In the genomic region with DNA sequence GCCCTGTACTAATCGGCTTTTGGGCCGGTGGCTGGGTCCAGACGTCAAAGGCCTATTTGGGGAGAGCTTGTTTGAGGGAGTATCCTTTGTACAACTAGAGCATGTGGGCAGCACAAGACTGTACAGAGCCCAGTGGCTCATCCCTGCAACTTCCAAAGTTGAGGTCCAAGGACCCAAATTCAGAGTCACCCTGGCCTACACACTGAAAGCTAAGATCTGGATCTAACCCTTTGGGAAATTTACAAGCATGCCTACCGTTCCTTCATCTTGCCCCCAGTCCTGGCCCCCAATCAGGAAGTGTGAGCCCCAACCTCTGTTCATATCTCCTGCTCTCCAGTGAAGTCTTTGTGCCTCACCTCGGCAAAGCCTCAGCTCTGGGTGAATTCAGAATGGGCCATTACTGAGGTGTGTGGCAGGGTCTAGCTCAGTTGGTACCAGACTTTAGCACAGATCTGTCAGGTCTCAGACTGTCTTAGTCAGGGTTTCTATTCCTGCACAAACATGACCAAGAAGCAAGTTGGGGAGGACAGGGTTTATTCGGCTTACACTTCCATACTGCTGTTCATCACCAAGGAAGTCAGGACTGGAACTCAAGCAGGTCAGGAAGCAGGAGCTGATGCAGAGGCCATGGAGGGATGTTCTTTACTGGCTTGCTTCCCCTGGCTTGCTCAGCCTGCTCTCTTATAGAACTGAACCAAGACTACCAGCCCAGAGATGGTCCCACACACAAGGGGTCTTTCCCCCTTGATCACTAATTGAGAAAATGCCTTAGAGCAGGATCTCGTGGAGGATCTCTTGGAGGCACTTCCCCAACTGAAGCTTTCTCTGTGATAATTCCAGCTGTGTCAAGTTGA, we compare ENCODE assay signal across 8 mouse cellular contexts. TPM values are rescaled to one million over a fixed set of nuclear protein-coding genes. Genes with fewer than 3 reads are reported as not detected.
DNase-seq lines count a peak whose midpoint lies in the region; ATAC-seq and TF ChIP-seq lines count a peak whose summit lies in the region.
"Not testable (repeated sequence)": the region's sequence is repeated elsewhere in the genome, so short reads cannot be mapped to it uniquely, and the experiment has no call there.

No protein-coding gene starts in this region.

- H3K27me3 ChIP-seq in MEL (ENCODE audit: control insufficient read depth in 1 of 2, insufficient read depth in 2 of 2, low read length in 2 of 2); forebrain, embryonic 16.5 days (replicated peaks; ENCODE audit: control insufficient read depth, insufficient read depth, low read length); hindbrain, embryonic 11.5 days (ENCODE audit: control insufficient read depth, insufficient read depth, low read length); kidney, postnatal 0 days (ENCODE audit: insufficient read depth, low read length); liver, embryonic 14.5 days (ENCODE audit: control insufficient read depth, insufficient read depth, low read length); midbrain, postnatal 0 days (ENCODE audit: insufficient read depth, low read length); stomach, postnatal 0 days (ENCODE audit: control insufficient read depth, insufficient read depth, low read length): not testable (repeated sequence)

- peaks cover 15 to 33% of the 10 kb centered on the region in 2 experiments for H3K36me3 ChIP-seq in MEL (ENCODE audit: control insufficient read depth in 1 of 2, insufficient read depth in 2 of 2, low read length in 2 of 2)
- H3K36me3 ChIP-seq in forebrain, embryonic 16.5 days (ENCODE audit: control insufficient read depth, insufficient read depth): peaks cover 15% of the 10 kb centered on the region
- peaks cover 15% of the 10 kb centered on the region for H3K36me3 ChIP-seq in hindbrain, embryonic 11.5 days (ENCODE audit: control insufficient read depth, insufficient read depth, low read length)
- peaks cover 34% of the 10 kb centered on the region for H3K36me3 ChIP-seq in kidney, postnatal 0 days (ENCODE audit: insufficient read depth, low read length)
- peaks cover 44% of the 10 kb centered on the region for H3K36me3 ChIP-seq in liver, embryonic 14.5 days (replicated peaks; ENCODE audit: control insufficient read depth, insufficient read depth, low read depth)
- H3K36me3 ChIP-seq in midbrain, postnatal 0 days (ENCODE audit: insufficient read depth, low read length): peaks cover 29% of the 10 kb centered on the region
- peaks cover 11% of the 10 kb centered on the region; the same call in 1 of the 2 replicates for H3K36me3 ChIP-seq in stomach, postnatal 0 days (ENCODE audit: control insufficient read depth, insufficient read depth, low read length)

- peak; percentile 69 for DNase-seq in MEL (ENCODE audit: low read depth, low spot score)
- DNase-seq in embryo, embryonic 10 days (ENCODE audit: low spot score): peak; percentile 28
- DNase-seq in hindbrain, embryonic 11.5 days (ENCODE audit: low spot score); kidney, postnatal 0 days (ENCODE audit: low spot score); liver, embryonic 14.5 days (ENCODE audit: low read depth in 3 of 3, low spot score in 3 of 3); midbrain, postnatal 0 days (ENCODE audit: low spot score): not testable (repeated sequence)
- peak; percentile 25 for DNase-seq in stomach, postnatal 0 days (ENCODE audit: low spot score)

- WGBS in forebrain, embryonic 16.5 days: 28% methylated on average over 7 of the region's 7 CpGs
- WGBS in hindbrain, embryonic 11.5 days: 42% methylated on average over 7 of the region's 7 CpGs
- 14% methylated on average over 7 of the region's 7 CpGs for WGBS in kidney, postnatal 0 days
- WGBS in liver, embryonic 14.5 days (ENCODE audit: insufficient replicate concordance): 23% methylated on average over 7 of the region's 7 CpGs
- WGBS in midbrain, postnatal 0 days: 27% methylated on average over 7 of the region's 7 CpGs
- WGBS in stomach, postnatal 0 days: 10% methylated on average over 7 of the region's 7 CpGs

- TF ChIP-seq CTCF in MEL (IDR thresholded peaks at IDR 0.05 in 2 of 3, conservative IDR thresholded peaks at IDR 0.05 in 1 of 3; ENCODE audit: control insufficient read depth in 1 of 3, insufficient read depth in 1 of 3, low read depth in 2 of 3, low read length in 3 of 3, poor library complexity in 1 of 3, severe bottlenecking in 1 of 3); liver, embryonic 14.5 days (IDR thresholded peaks at IDR 0.05; ENCODE audit: low read depth); midbrain, postnatal 0 days (IDR thresholded peaks at IDR 0.05); stomach, postnatal 0 days (IDR thresholded peaks at IDR 0.05; ENCODE audit: low read depth): not testable (repeated sequence)
- TF ChIP-seq CTCF in kidney, postnatal 0 days (IDR thresholded peaks at IDR 0.05; ENCODE audit: low read depth): 0 out of 2 replicates have a peak, but pooled peaks have one; percentile 1

- not testable (repeated sequence) for TF ChIP-seq POLR2A in MEL (IDR thresholded peaks at IDR 0.05; ENCODE audit: control insufficient read depth in 1 of 2, insufficient read depth in 1 of 2, low read depth in 1 of 2, low read length in 2 of 2, poor library complexity in 1 of 2)

- peak overlapping the region; percentile 4 for H3K27ac ChIP-seq in MEL (ENCODE audit: control insufficient read depth, low read depth, low read length)
- peak overlapping the region; percentile 25; the same call in 1 of the 2 replicates for H3K27ac ChIP-seq in forebrain, embryonic 16.5 days (ENCODE audit: low read length)
- peak overlapping the region; percentile 36; the same call in 1 of the 2 replicates for H3K27ac ChIP-seq in hindbrain, embryonic 11.5 days (ENCODE audit: low read depth, low read length)
- H3K27ac ChIP-seq in kidney, postnatal 0 days: peak overlapping the region; percentile 78
- peak overlapping the region; percentile 74 for H3K27ac ChIP-seq in liver, embryonic 14.5 days
- H3K27ac ChIP-seq in midbrain, postnatal 0 days (ENCODE audit: low read depth, low read length): peak overlapping the region; percentile 38
- peak overlapping the region; percentile 75 for H3K27ac ChIP-seq in stomach, postnatal 0 days (replicated peaks)

- ATAC-seq in forebrain, embryonic 16.5 days: peak; percentile 23
- peak; percentile 58 for ATAC-seq in hindbrain, embryonic 11.5 days (ENCODE audit: low FRiP score)
- ATAC-seq in kidney, postnatal 0 days (replicated peaks; ENCODE audit: low FRiP score, low read depth): peak; percentile 19; the same call in 1 of the 2 replicates
- peak; percentile 18 for ATAC-seq in liver, embryonic 14.5 days (ENCODE audit: insufficient read depth)
- peak; percentile 55 for ATAC-seq in midbrain, postnatal 0 days (ENCODE audit: low FRiP score)
- peak; percentile 32 for ATAC-seq in stomach, postnatal 0 days (ENCODE audit: low FRiP score, low TSS enrichment)

- H3K4me2 ChIP-seq in forebrain, embryonic 16.5 days (ENCODE audit: low read length); hindbrain, embryonic 11.5 days (replicated peaks; ENCODE audit: low read depth, low read length); kidney, postnatal 0 days (ENCODE audit: low read length); stomach, postnatal 0 days (replicated peaks; ENCODE audit: low read depth): not testable (repeated sequence)
- peak overlapping the region; percentile 15; the same call in 1 of the 2 replicates for H3K4me2 ChIP-seq in liver, embryonic 14.5 days (ENCODE audit: low read depth)
- peak overlapping the region; percentile 64; the same call in 1 of the 2 replicates for H3K4me2 ChIP-seq in midbrain, postnatal 0 days (ENCODE audit: low read depth, low read length, poor library complexity, severe bottlenecking)

- H3K4me1 ChIP-seq in MEL (ENCODE audit: control insufficient read depth in 1 of 2, insufficient read depth in 2 of 2, low read length in 2 of 2): peaks cover 0 to 20% of the 10 kb centered on the region in 2 experiments; a peak in 1 of 4 replicates
- H3K4me1 ChIP-seq in forebrain, embryonic 16.5 days (replicated peaks; ENCODE audit: control insufficient read depth, insufficient read depth, low read length): peaks cover 39% of the 10 kb centered on the region
- not testable (repeated sequence) for H3K4me1 ChIP-seq in hindbrain, embryonic 11.5 days (replicated peaks; ENCODE audit: control insufficient read depth, insufficient read depth, low read length); midbrain, postnatal 0 days (ENCODE audit: insufficient read depth, low read length); stomach, postnatal 0 days (replicated peaks; ENCODE audit: control insufficient read depth, insufficient read depth)
- H3K4me1 ChIP-seq in kidney, postnatal 0 days (replicated peaks; ENCODE audit: insufficient read depth, low read length): peaks cover 12% of the 10 kb centered on the region
- H3K4me1 ChIP-seq in liver, embryonic 14.5 days (replicated peaks; ENCODE audit: control insufficient read depth in 2 of 2, insufficient read depth in 2 of 2, low read length in 1 of 2): peaks cover 22 to 38% of the 10 kb centered on the region in 2 experiments

- TF ChIP-seq RAD21 in MEL (IDR thresholded peaks at IDR 0.05; ENCODE audit: low read depth, low read length): not testable (repeated sequence)

- peak in 1 of 2 experiments; percentile 18; a peak in 1 of 4 replicates for TF ChIP-seq EP300 in MEL (IDR thresholded peaks at IDR 0.05; ENCODE audit: low read depth in 1 of 2, low read length in 2 of 2)
- TF ChIP-seq EP300 in liver, embryonic 14.5 days (IDR thresholded peaks at IDR 0.05; ENCODE audit: low read depth): 0 out of 2 replicates have a peak, but pooled peaks have one; percentile 6
- TF ChIP-seq EP300 in stomach, postnatal 0 days (optimal IDR thresholded peaks at IDR 0.05): not testable (repeated sequence)

- not testable (repeated sequence) for H3K9me3 ChIP-seq in MEL (replicated peaks; ENCODE audit: insufficient read depth, low read length); forebrain, embryonic 16.5 days (ENCODE audit: control insufficient read depth, low read length); hindbrain, embryonic 11.5 days (ENCODE audit: control insufficient read depth, low read length); kidney, postnatal 0 days (replicated peaks; ENCODE audit: low read length); liver, embryonic 14.5 days (ENCODE audit: control insufficient read depth, low read length); midbrain, postnatal 0 days (ENCODE audit: low read length); stomach, postnatal 0 days (ENCODE audit: control insufficient read depth, low read length)

- peaks cover 16% of the 10 kb centered on the region for H3K79me2 ChIP-seq in MEL (ENCODE audit: control insufficient read depth, insufficient read depth, low read length, poor library complexity)

- not testable (repeated sequence) for H3K4me3 ChIP-seq in MEL (ENCODE audit: control insufficient read depth in 1 of 2, insufficient read depth in 1 of 2, low read depth in 2 of 2, low read length in 2 of 2); forebrain, embryonic 16.5 days (replicated peaks; ENCODE audit: low read length); hindbrain, embryonic 11.5 days (ENCODE audit: low read depth, low read length); kidney, postnatal 0 days (replicated peaks; ENCODE audit: low read depth, low read length); liver, embryonic 14.5 days (ENCODE audit: insufficient read depth in 1 of 2, low read depth in 2 of 2, low read length in 2 of 2); midbrain, postnatal 0 days (ENCODE audit: low read depth, low read length); stomach, postnatal 0 days (ENCODE audit: low read depth, low read length)

- H3K9ac ChIP-seq in MEL (ENCODE audit: control insufficient read depth, low read depth, low read length, poor library complexity, severe bottlenecking); forebrain, embryonic 16.5 days (replicated peaks; ENCODE audit: low read depth, low read length); midbrain, postnatal 0 days (replicated peaks; ENCODE audit: low read length, poor library complexity, severe bottlenecking); stomach, postnatal 0 days (ENCODE audit: low read length): not testable (repeated sequence)
- 0 out of 2 replicates have a peak overlapping the region, but pooled peaks have one; percentile 2 for H3K9ac ChIP-seq in hindbrain, embryonic 11.5 days (ENCODE audit: low read depth, low read length)
- 0 out of 2 replicates have a peak overlapping the region, but pooled peaks have one; percentile 10 for H3K9ac ChIP-seq in kidney, postnatal 0 days (ENCODE audit: low read depth, low read length)
- peak overlapping the region; percentile 13; the same call in 1 of the 2 replicates for H3K9ac ChIP-seq in liver, embryonic 14.5 days (replicated peaks)

RNA-seq across cellular contexts. Expression of a gene that starts 22.9 kb away (rescaled TPM):
- 35.5 and 36.0 TPM in 2 replicates for total RNA-seq in MEL (2012; rRNA removed)
- polyA plus RNA-seq in MEL (2012; ENCODE audit: insufficient read depth in 1 of 2, insufficient read length in 2 of 2, low read depth in 1 of 2, low replicate concordance in 2 of 2, missing spikeins in 1 of 2): 10 to 100 TPM in 1 of 2 experiments, not detected in 1; 64.1 TPM
- polyA plus RNA-seq in forebrain, embryonic 16.5 days (2015; fragmentation: Nextera tagmentation; extraction: Ambion mirVana): 66.2 and 79.4 TPM in 2 replicates
- 47.2 and 55.7 TPM in 2 replicates for polyA plus RNA-seq in hindbrain, embryonic 11.5 days (2014; fragmentation: Nextera tagmentation; extraction: Ambion mirVana)
- polyA plus RNA-seq in kidney, postnatal 0 days (2015; fragmentation: Nextera tagmentation; extraction: Ambion mirVana): 63.5 and 65.1 TPM in 2 replicates
- polyA plus RNA-seq in liver, embryonic 14.5 days (2012; rRNA removed): 21.1 and 27.1 TPM in 2 replicates
- polyA plus RNA-seq in liver, embryonic 14.5 days (2014; fragmentation: Nextera tagmentation; extraction: Ambion mirVana): 15.8 and 18.6 TPM in 2 replicates
- 95.2 and 108 TPM in 2 replicates for total RNA-seq in midbrain, postnatal 0 days (2014; rRNA removed)
- polyA plus RNA-seq in midbrain, postnatal 0 days (2015; fragmentation: Nextera tagmentation; extraction: Ambion mirVana): 84.2 and 85.8 TPM in 2 replicates
- polyA plus RNA-seq in stomach, postnatal 0 days (2015; fragmentation: Nextera tagmentation; extraction: Ambion mirVana): 38.1 and 40.9 TPM in 2 replicates

RNA-seq across cellular contexts. Expression of a gene that starts 53.4 kb away (rescaled TPM):
- 0.39 TPM in 1 of 2 replicates, not detected in the other for total RNA-seq in MEL (2012; rRNA removed)
- not detected for polyA plus RNA-seq in MEL (2012; ENCODE audit: insufficient read depth in 1 of 2, insufficient read length in 2 of 2, low read depth in 1 of 2, low replicate concordance in 2 of 2, missing spikeins in 1 of 2)
- 11.4 and 11.6 TPM in 2 replicates for polyA plus RNA-seq in forebrain, embryonic 16.5 days (2015; fragmentation: Nextera tagmentation; extraction: Ambion mirVana)
- 3.5 and 3.8 TPM in 2 replicates for polyA plus RNA-seq in hindbrain, embryonic 11.5 days (2014; fragmentation: Nextera tagmentation; extraction: Ambion mirVana)
- polyA plus RNA-seq in kidney, postnatal 0 days (2015; fragmentation: Nextera tagmentation; extraction: Ambion mirVana): 22.3 and 23.9 TPM in 2 replicates
- 1.9 and 2.1 TPM in 2 replicates for polyA plus RNA-seq in liver, embryonic 14.5 days (2012; rRNA removed)
- 0.85 and 1.6 TPM in 2 replicates for polyA plus RNA-seq in liver, embryonic 14.5 days (2014; fragmentation: Nextera tagmentation; extraction: Ambion mirVana)
- 28.8 and 29.3 TPM in 2 replicates for total RNA-seq in midbrain, postnatal 0 days (2014; rRNA removed)
- polyA plus RNA-seq in midbrain, postnatal 0 days (2015; fragmentation: Nextera tagmentation; extraction: Ambion mirVana): 9.1 and 12.8 TPM in 2 replicates
- polyA plus RNA-seq in stomach, postnatal 0 days (2015; fragmentation: Nextera tagmentation; extraction: Ambion mirVana): 15.7 and 26.9 TPM in 2 replicates

Comparison
In these comparisons a context has a peak if more than half of its experiments do, and no peak if none do; other contexts are left out.
1. H3K27ac ChIP-seq: peak in every context shown above with its lines; median percentile 78 in kidney, postnatal 0 days; 75 in stomach, postnatal 0 days; 74 in liver, embryonic 14.5 days; 38 in midbrain, postnatal 0 days; 36 in hindbrain, embryonic 11.5 days; 25 in forebrain, embryonic 16.5 days; 4 in MEL.